Mouse (Mus musculus) adrenal gland, postnatal 4 days (tissue): ENCODE measurements around the gene Gm49387. TPM values are rescaled to one million over a fixed set of nuclear protein-coding genes. Genes with fewer than 3 reads are reported as not detected.

Source experiments
- DNase-seq, 2 experiments: peaks; one replicate each; pipeline ENCODE4 v3.0.0; 2021 to 2022; ENCODE audit warnings: low spot score in 2 of 2, mixed read lengths in 2 of 2
- total RNA-seq, 2 experiments: library from RNA; stranded (reverse); gene quantifications; 2 replicates each; pipeline ENCODE4 v1.2.3; 2021

Gm49387 gene
- total RNA-seq, 2 experiments from 2014 or later, result not detected

- no peak for DNase-seq
These were observed 63.6 kb downstream of the Gm49387 start for GRCm38 (mm10) chr14:31576846-31577697.

- DNase-seq, result no peak
These were observed 64.8 kb downstream of the Gm49387 start for GRCm38 (mm10) chr14:31575866-31576265.

- no peak for DNase-seq
These were observed 65.6 kb downstream of the Gm49387 start for GRCm38 (mm10) chr14:31574903-31575665.

GRCm38 (mm10) chr14:31572561-31573175, 68.0 kb downstream of the Gm49387 start:
- DNase-seq, result no peak

- DNase-seq, result no peak
These were observed 69.3 kb downstream of the Gm49387 start for GRCm38 (mm10) chr14:31571419-31571818.

GRCm38 (mm10) chr14:31570131-31570951, 70.3 kb downstream of the Gm49387 start:
- no peak for DNase-seq

GRCm38 (mm10) chr14:31569151-31569631, 71.5 kb downstream of the Gm49387 start:
- DNase-seq, result no peak

GRCm38 (mm10) chr14:31565478-31566212, 75.0 kb downstream of the Gm49387 start:
- no peak for DNase-seq

GRCm38 (mm10) chr14:31564452-31565179, 76.1 kb downstream of the Gm49387 start:
- peak in 1 of 2 experiments; percentile 25 for DNase-seq

GRCm38 (mm10) chr14:31560886-31561285, 79.8 kb downstream of the Gm49387 start:
- DNase-seq, result no peak

- DNase-seq, result no peak
These were observed 81.5 kb downstream of the Gm49387 start for GRCm38 (mm10) chr14:31559216-31559615.

GRCm38 (mm10) chr14:31557784-31558183, 82.9 kb downstream of the Gm49387 start:
- no peak for DNase-seq

- no peak for DNase-seq
These were observed 83.4 kb downstream of the Gm49387 start for GRCm38 (mm10) chr14:31557273-31557672.

- DNase-seq, result no peak
These were observed 84.0 kb downstream of the Gm49387 start for GRCm38 (mm10) chr14:31556526-31557260.

GRCm38 (mm10) chr14:31555963-31556434, 84.7 kb downstream of the Gm49387 start:
- no peak for DNase-seq

GRCm38 (mm10) chr14:31555021-31555420, 85.7 kb downstream of the Gm49387 start:
- DNase-seq, result no peak

- no peak for DNase-seq
These were observed 96.7 kb downstream of the Gm49387 start for GRCm38 (mm10) chr14:31543885-31544442.

- no peak for DNase-seq
These were observed 103.4 kb downstream of the Gm49387 start for GRCm38 (mm10) chr14:31537298-31537697.
